13 mouse cellular contexts compared by ENCODE assay signal in genomic region chr12:16849821-16850220, GRCm38 (mm10).
"Had no signal": no experiment of that assay in that cellular context is flagged by ENCODE, and none has a peak within 500 bp of the region (broad histone marks: within the 10 kb centered on the region; RNA-seq: fewer than 3 reads in every experiment).

No protein-coding gene starts in this region.

- H3K4me2 ChIP-seq: limb, embryonic 12.5 days; liver, embryonic 13.5 days; midbrain, embryonic 13.5 days; neural tube, embryonic 15.5 days had no signal

- H3K4me3 ChIP-seq: limb, embryonic 12.5 days; liver, embryonic 13.5 days; midbrain, embryonic 13.5 days; neural tube, embryonic 15.5 days had no signal

- H3K27me3 ChIP-seq: limb, embryonic 12.5 days; liver, embryonic 13.5 days; midbrain, embryonic 13.5 days; neural tube, embryonic 15.5 days had no signal

- H3K4me1 ChIP-seq: neural tube, embryonic 15.5 days had no signal

- DNase-seq: kidney, adult 11 months; kidney, adult 9 months; kidney, postnatal 4 days; liver; liver, embryonic 13.5 days; liver, postnatal 0 days; lung, postnatal 36 days; thymus, adult 2 months; thymus, postnatal 36 days had no signal

- ATAC-seq: midbrain, embryonic 13.5 days had no signal

- H3K9me3 ChIP-seq: limb, embryonic 12.5 days; liver, embryonic 13.5 days; midbrain, embryonic 13.5 days; neural tube, embryonic 15.5 days had no signal

- H3K36me3 ChIP-seq: limb, embryonic 12.5 days; liver, embryonic 13.5 days; midbrain, embryonic 13.5 days; neural tube, embryonic 15.5 days had no signal

- H3K27ac ChIP-seq: kidney, postnatal 0 days; limb, embryonic 12.5 days; liver, embryonic 13.5 days; midbrain, embryonic 13.5 days; neural tube, embryonic 15.5 days had no signal

- H3K9ac ChIP-seq: limb, embryonic 12.5 days; liver, embryonic 13.5 days; liver, postnatal 0 days; midbrain, embryonic 13.5 days; neural tube, embryonic 15.5 days had no signal
